Mouse (Mus musculus) neural tube, embryonic 11.5 days (tissue): ENCODE measurements around the gene Syngr3. TPM values are rescaled to one million over a fixed set of nuclear protein-coding genes. Genes with fewer than 3 reads are reported as not detected.
A peak's percentile ranks its signal among the peaks of the same experiment; 100 is the strongest.

Experiments used
- ATAC-seq: fragments of 200-750 bp; cut with Nextera tagmentation; 2 replicates; pipeline ENCODE4 v1.8.0; 2017; ENCODE audit warnings: moderate number of reproducible peaks, mild to moderate bottlenecking, moderate TSS enrichment, moderate library complexity; ENCODE audit not compliant: insufficient read depth, low FRiP score, low TSS enrichment
- DNase-seq: peaks from one replicate; pipeline ENCODE4 v3.0.0-alpha.2; 2015; ENCODE audit warnings: low spot score
- H3K27ac ChIP-seq: fragments of 300-500 bp; sonication (generic); 2 replicates; pipeline ENCODE4 v1.5.1; 2014; ENCODE audit warnings: low read depth, mild to moderate bottlenecking, low read length
- H3K27me3 ChIP-seq: fragments of 300-500 bp; sonication (generic); 2 replicates; pipeline ENCODE4 v1.6.1; 2014; ENCODE audit warnings: mild to moderate bottlenecking, low read length, mixed read lengths; ENCODE audit not compliant: control insufficient read depth, insufficient read depth
- H3K36me3 ChIP-seq: fragments of 300-500 bp; sonication (generic); 2 replicates; pipeline ENCODE4 v1.6.1; 2014; ENCODE audit warnings: mild to moderate bottlenecking, low read length, moderate library complexity, mixed read lengths; ENCODE audit not compliant: control insufficient read depth, insufficient read depth
- H3K4me1 ChIP-seq: fragments of 300-500 bp; sonication (generic); 2 replicates; pipeline ENCODE4 v1.6.1; 2014; ENCODE audit warnings: low read length, mixed read lengths; ENCODE audit not compliant: control insufficient read depth, insufficient read depth
- H3K4me2 ChIP-seq: fragments of 300-500 bp; sonication (generic); 2 replicates; pipeline ENCODE4 v1.6.1; 2014; ENCODE audit warnings: low read depth, mild to moderate bottlenecking, moderate library complexity
- H3K4me3 ChIP-seq: fragments of 300-500 bp; sonication (generic); 2 replicates; pipeline ENCODE4 v1.5.1; 2014; ENCODE audit warnings: low read depth, low read length
- H3K9ac ChIP-seq: fragments of 300-500 bp; sonication (generic); 2 replicates; pipeline ENCODE4 v1.6.1; 2014; ENCODE audit warnings: mild to moderate bottlenecking, low read length
- H3K9me3 ChIP-seq: fragments of 300-500 bp; sonication (generic); 2 replicates; pipeline ENCODE4 v1.6.1; 2016; ENCODE audit warnings: low read length; ENCODE audit not compliant: control insufficient read depth
- WGBS: fragments of 180-500 bp; shearing (Covaris S2); extraction: QIAGEN DNeasy Blood & Tissue Kit; methylation state at CpG from one replicate; pipeline ENCODE4 v1.1.7; 2014; 5-methylcytosine and 5-hydroxymethylcytosine counted together
- polyA plus RNA-seq: library from polyadenylated mRNA; unstranded; fragments of >200 nt; fragmentation: Nextera tagmentation; extraction: Ambion mirVana; gene quantifications from 2 replicates; pipeline ENCODE4 v1.2.1, GENCODE M21; 2014

Gene Syngr3
- polyA plus RNA-seq, 1 experiment from 2014 or later, result 18.1 TPM

DNA sequence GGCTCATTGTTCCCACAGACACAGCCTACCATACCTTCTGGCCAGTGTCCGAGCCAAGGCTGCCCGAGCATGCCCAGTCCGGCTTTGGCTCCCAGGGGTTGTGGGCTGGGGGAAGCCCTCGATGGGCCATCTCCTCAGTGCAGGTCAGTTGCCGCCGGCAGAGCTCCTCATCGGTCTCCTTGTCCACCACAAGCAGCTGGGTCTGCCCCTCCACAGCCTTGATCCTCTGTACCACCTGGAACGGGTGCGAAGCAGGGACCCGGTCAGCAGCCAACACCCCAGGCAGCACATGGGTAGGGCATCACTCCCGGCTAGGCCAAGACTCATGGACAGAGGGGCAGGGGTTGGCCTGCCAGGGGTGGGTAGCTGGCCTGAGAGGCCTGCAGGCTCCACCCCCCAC, 42.3 kb downstream of the Syngr3 start:
- Histone ChIP-seq H3K27ac (no peak overlapping the region), H3K9ac (no peak overlapping the region)
- WGBS, result 81% methylated on average over 11 of the region's 11 CpGs

DNA sequence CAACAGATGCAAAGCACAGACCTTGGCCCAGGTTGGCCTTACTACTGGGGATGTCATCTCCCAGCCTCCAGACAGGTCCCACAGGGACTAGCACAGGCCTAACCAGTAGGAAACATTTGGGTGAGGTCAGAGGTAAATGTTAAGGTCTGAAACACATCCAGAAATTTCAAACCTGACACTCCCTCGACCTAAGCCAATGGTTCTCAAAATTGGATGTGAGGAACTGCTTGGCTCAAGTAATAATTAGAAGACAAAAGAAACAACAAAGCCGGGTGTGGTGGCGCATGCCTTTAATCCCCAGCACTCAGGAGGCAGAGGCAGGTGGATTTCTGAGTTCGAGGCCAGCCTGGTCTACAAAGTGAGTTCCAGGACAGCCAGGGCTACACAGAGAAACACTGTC, 43.4 kb downstream of the Syngr3 start:
- Histone ChIP-seq H3K36me3 (no peaks in the 10 kb centered on the region), H3K27ac (no peak overlapping the region), H3K27me3 (peaks cover 16% of the 10 kb centered on the region; the same call in 1 of the 2 replicates), H3K4me1 (peaks cover 7% of the 10 kb centered on the region), H3K4me3 (no peak overlapping the region), H3K4me2 (no peak overlapping the region), H3K9ac (no peak overlapping the region), H3K9me3 (no peaks in the 10 kb centered on the region)
- ATAC-seq (no peak), DNase-seq (no peak)
- WGBS, result 85% methylated on average over 4 of the region's 4 CpGs

More for the DNA sequence above, 42.3 kb downstream of the Syngr3 start:
- ATAC-seq (no peak), DNase-seq (no peak)
- Histone ChIP-seq H3K27me3 (peaks cover 16% of the 10 kb centered on the region; the same call in 1 of the 2 replicates), H3K4me1 (peaks cover 7% of the 10 kb centered on the region), H3K36me3 (no peaks in the 10 kb centered on the region), H3K4me3 (no peak overlapping the region), H3K9me3 (no peaks in the 10 kb centered on the region), H3K4me2 (no peak overlapping the region)

DNA sequence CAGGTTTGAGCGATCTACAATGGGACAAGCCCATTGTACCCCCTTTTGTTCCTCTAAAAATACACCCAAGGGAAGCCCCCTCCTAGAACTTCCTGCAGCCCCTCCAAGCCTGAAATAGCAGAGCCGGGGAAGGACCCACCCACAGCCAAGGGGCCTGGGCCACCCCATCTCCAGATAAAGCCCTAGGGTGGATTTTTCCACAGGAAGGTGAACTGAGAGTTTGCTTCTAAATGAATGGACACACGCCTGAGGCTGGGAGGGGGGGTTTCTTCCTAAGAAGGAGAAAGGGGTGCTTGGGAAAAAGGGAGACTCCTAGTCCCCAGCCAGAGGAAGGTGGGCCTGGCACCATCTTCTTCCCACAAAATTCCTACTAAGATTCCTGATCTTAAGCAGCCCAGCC, 43.8 kb downstream of the Syngr3 start:
- Histone ChIP-seq H3K4me2 (no peak overlapping the region), H3K27ac (no peak overlapping the region), H3K4me3 (no peak overlapping the region), H3K9ac (no peak overlapping the region), H3K9me3 (no peaks in the 10 kb centered on the region), H3K27me3 (peaks cover 13% of the 10 kb centered on the region; the same call in 1 of the 2 replicates), H3K36me3 (no peaks in the 10 kb centered on the region), H3K4me1 (peaks cover 7% of the 10 kb centered on the region)
- DNase-seq, result no peak
- 83% methylated on average over 3 of the region's 3 CpGs for WGBS
- no peak for ATAC-seq

DNA sequence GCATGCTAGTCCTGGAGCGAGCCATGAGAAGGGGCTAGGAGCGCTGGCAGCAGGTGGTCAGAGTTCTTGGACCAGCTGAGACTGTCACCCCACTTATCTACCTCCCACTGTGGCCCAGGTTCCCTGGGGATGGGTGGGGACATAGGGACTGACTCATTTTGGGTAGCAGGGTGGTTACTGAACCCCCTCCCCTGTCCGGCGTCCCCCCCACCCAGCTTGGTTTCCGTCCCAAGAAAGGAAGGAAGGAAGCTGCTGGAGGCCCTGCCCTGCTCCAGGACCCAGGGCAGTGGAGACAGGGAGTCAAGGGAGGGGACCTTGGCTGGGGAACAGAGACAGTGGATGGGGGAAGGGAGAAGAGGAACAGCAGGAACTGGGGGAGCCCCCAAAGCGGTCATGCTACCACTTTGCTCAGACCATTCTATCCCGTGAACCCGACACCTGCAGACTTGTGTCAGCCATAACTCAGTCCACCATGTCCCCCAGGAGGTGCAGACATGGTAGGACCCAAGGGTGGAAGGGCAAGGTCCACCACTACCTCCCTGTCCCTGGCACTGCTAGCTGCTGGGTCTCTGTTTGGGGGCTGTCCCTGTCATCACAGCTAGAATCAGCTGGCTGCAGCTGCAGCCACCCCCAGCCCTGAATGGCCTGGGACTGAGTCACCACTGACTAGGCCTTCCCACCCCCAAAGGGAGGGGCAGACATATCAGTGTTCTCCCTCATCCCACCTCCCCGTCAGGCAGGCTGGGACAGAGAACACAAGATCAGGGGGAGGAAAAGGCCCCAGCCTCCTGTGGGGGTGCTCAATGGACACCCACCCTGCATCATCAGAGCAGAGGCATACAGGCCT, 44.7 kb downstream of the Syngr3 start:
- WGBS, result 88% methylated on average over 7 of the region's 9 CpGs
- no peak for DNase-seq
- Histone ChIP-seq H3K4me1 (peaks cover 3% of the 10 kb centered on the region), H3K9me3 (no peaks in the 10 kb centered on the region), H3K4me3 (no peak overlapping the region), H3K9ac (no peak overlapping the region), H3K27me3 (0 out of 2 replicates have a peak, but pooled peaks cover 8% of the 10 kb centered on the region), H3K27ac (0 out of 2 replicates have a peak overlapping the region, but pooled peaks have one; percentile 29), H3K4me2 (0 out of 2 replicates have a peak overlapping the region, but pooled peaks have one; percentile 9), H3K36me3 (no peaks in the 10 kb centered on the region)
- ATAC-seq, result no peak

DNA sequence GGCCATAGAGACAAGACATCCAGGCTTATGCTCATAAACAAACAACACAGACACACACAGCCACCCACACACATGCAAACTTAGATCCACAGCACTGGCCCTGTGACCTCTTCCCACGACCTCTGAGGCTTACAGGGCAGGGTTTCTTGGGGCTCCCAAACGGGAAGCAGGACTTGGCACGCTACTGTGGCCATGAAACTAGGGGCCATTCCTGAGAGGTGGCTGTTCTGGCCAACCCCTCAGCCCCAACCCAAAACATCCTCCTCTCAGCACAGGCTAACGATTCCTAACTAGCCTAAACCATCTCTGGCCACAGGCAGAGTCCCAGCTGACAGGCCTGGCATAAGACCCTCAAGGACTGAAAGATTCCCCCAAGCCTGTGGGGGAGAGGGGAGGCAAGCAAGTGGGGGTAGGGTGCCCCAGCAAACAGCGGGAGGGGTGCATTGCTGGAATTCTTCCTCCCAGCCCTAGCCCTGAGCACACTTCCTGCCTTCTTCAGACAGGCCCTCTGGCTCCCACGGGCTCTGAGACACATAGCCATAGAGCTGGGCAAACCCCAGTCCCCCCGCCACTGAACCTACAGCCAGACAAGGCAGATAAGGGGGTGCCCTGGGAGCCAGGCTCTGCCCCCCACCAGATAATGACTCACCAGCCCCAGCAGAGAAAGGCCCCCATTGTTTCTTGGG, 45.6 kb downstream of the Syngr3 start:
- H3K27ac ChIP-seq, result peak overlapping the region; percentile 29; the same call in 1 of the 2 replicates
- H3K4me2 ChIP-seq, result 0 out of 2 replicates have a peak overlapping the region, but pooled peaks have one; percentile 9
- H3K9ac ChIP-seq, result no peak overlapping the region
- H3K27me3 ChIP-seq, result 0 out of 2 replicates have a peak, but pooled peaks cover 8% of the 10 kb centered on the region
- no peaks in the 10 kb centered on the region for H3K36me3 ChIP-seq
- ATAC-seq (no peak), DNase-seq (peak; percentile 30)
- WGBS, result 52% methylated on average over 7 of the region's 7 CpGs
- H3K9me3 ChIP-seq, result no peaks in the 10 kb centered on the region
- H3K4me3 ChIP-seq, result no peak overlapping the region
- H3K4me1 ChIP-seq, result no peaks in the 10 kb centered on the region

DNA sequence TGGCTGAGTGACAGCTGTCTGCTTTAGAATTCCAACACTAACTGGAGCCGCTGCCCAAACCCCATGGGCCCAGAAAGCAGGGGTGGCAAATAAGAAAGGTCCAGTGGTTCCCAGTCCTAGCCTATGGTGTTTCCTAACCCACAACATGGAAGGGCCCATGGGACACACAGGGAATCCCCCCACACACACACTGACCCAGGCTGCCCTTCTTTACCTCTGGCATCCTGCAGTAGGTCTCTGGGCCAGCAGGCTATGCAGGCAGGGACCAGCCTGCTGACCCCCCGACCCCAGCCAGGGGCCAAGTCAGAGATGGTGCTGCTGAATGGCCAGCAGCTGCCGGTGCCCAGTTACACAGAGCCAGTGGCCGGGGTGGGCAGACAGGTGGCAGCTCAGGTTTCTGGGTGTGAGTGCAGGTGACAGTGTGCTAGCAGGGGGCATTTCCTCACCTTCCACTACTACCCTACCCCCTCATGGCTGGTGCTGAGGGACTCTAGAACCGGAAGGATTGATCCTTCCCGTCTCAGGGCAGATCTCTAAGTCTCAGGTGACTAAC, 46.9 kb downstream of the Syngr3 start:
- Histone ChIP-seq H3K4me1 (no peaks in the 10 kb centered on the region), H3K4me2 (no peak overlapping the region), H3K27me3 (0 out of 2 replicates have a peak, but pooled peaks cover 2% of the 10 kb centered on the region), H3K27ac (no peak overlapping the region), H3K4me3 (no peak overlapping the region), H3K36me3 (no peaks in the 10 kb centered on the region), H3K9ac (no peak overlapping the region), H3K9me3 (no peaks in the 10 kb centered on the region)
- WGBS, result 72% methylated on average over 6 of the region's 6 CpGs
- no peak for DNase-seq
- ATAC-seq, result no peak

DNA sequence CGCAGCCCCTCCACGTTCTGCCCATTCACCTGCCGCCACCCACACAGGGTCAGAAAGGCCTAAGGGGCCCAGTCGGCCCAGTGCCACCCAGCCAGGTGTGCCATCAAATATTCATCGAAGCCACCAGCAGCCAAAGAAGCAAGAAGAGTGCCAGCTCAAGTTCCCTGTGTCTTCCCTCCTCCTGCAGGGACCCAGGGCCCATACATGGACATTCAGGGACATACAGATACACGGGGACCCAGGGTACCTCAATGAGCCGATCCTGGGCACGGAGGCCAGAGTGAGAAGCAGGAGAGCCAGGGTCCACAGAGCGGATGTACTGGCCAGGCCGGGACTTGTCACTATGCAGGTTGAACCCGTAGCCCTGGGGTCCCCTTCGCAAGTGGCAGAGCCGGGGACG, 47.8 kb downstream of the Syngr3 start:
- Histone ChIP-seq H3K9ac (no peak overlapping the region), H3K4me2 (no peak overlapping the region), H3K9me3 (no peaks in the 10 kb centered on the region), H3K27me3 (no peaks in the 10 kb centered on the region), H3K4me3 (no peak overlapping the region), H3K27ac (no peak overlapping the region), H3K4me1 (no peaks in the 10 kb centered on the region), H3K36me3 (no peaks in the 10 kb centered on the region)
- 92% methylated on average over 14 of the region's 14 CpGs for WGBS
- DNase-seq (no peak), ATAC-seq (no peak)

DNA sequence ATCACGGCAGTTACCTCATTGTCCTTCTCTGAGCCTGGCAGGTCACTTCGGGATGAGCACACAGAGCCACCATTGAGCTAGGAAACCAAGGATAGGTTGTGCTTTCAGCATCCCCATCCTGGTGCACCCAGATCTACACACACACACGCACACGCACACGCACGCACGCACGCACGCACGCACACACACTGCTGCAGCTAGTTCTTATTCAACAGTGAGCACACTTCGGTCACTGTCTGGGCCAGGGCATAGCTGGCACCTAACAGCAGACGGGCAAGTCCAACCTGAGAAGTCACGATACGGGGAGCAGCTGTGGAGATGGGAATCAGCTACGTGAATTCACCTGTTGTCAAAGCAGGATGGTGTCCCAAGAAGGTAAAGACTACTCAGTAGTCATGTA, 49.2 kb downstream of the Syngr3 start:
- H3K4me2 ChIP-seq, result no peak overlapping the region
- no peak overlapping the region for H3K4me3 ChIP-seq
- no peaks in the 10 kb centered on the region for H3K9me3 ChIP-seq
- H3K36me3 ChIP-seq, result no peaks in the 10 kb centered on the region
- no peak for DNase-seq
- no peak overlapping the region for H3K27ac ChIP-seq
- H3K4me1 ChIP-seq, result no peaks in the 10 kb centered on the region
- WGBS, result 94% methylated on average over 15 of the region's 15 CpGs
- H3K27me3 ChIP-seq, result no peaks in the 10 kb centered on the region
- no peak for ATAC-seq
- H3K9ac ChIP-seq, result no peak overlapping the region
